Mouse (Mus musculus) spleen, postnatal 4 days (tissue): ENCODE measurements around the gene Xpo5.

ENCODE experiments used
- DNase-seq, 2 experiments: peaks; one replicate each; pipeline ENCODE4 v3.0.0; 2022; ENCODE audit warnings: low spot score in 2 of 2

The Xpo5 gene

GRCm38 (mm10) chr17:46258279-46259053, 55.9 kb downstream of the Xpo5 start:
- DNase-seq, result no peak

GRCm38 (mm10) chr17:46259675-46260074, 57.1 kb downstream of the Xpo5 start:
- no peak for DNase-seq

- DNase-seq, result no peak
These were observed 59.7 kb downstream of the Xpo5 start for GRCm38 (mm10) chr17:46262201-46262694.

- DNase-seq, result no peak
These were observed 62.9 kb downstream of the Xpo5 start for GRCm38 (mm10) chr17:46265502-46265901.

- DNase-seq, result peak; percentile 72 to 88
These were observed 63.5 kb downstream of the Xpo5 start for GRCm38 (mm10) chr17:46265918-46266618.

- DNase-seq, result no peak
These were observed 64.4 kb downstream of the Xpo5 start for GRCm38 (mm10) chr17:46266986-46267385.

GRCm38 (mm10) chr17:46267511-46267910, 64.9 kb downstream of the Xpo5 start:
- no peak for DNase-seq

- DNase-seq, result no peak
These were observed 65.6 kb downstream of the Xpo5 start for GRCm38 (mm10) chr17:46268026-46268720.

GRCm38 (mm10) chr17:46269771-46270534, 67.4 kb downstream of the Xpo5 start:
- DNase-seq, result no peak

- DNase-seq, result no peak
These were observed 69.5 kb downstream of the Xpo5 start for GRCm38 (mm10) chr17:46272058-46272457.

GRCm38 (mm10) chr17:46272675-46273074, 70.1 kb downstream of the Xpo5 start:
- no peak for DNase-seq

GRCm38 (mm10) chr17:46273803-46274236, 71.2 kb downstream of the Xpo5 start:
- no peak for DNase-seq

- DNase-seq, result no peak
These were observed 71.9 kb downstream of the Xpo5 start for GRCm38 (mm10) chr17:46274465-46274864.

- DNase-seq, result no peak
These were observed 72.5 kb downstream of the Xpo5 start for GRCm38 (mm10) chr17:46275034-46275433.

GRCm38 (mm10) chr17:46275506-46275905, 72.9 kb downstream of the Xpo5 start:
- DNase-seq, result no peak

GRCm38 (mm10) chr17:46277586-46277985, 75.0 kb downstream of the Xpo5 start:
- no peak for DNase-seq

GRCm38 (mm10) chr17:46278011-46278765, 75.6 kb downstream of the Xpo5 start:
- no peak for DNase-seq

GRCm38 (mm10) chr17:46282483-46283123, 80.0 kb downstream of the Xpo5 start, which contains the start of gene Tjap1:
Tjap1 (minus strand) TSS chr17:46283026.
- DNase-seq, result peak; percentile 82 to 92

GRCm38 (mm10) chr17:46283140-46283539, 80.6 kb downstream of the Xpo5 start:
- no peak for DNase-seq

- no peak for DNase-seq
These were observed 81.3 kb downstream of the Xpo5 start for GRCm38 (mm10) chr17:46283911-46284310.
